Mouse (Mus musculus) forebrain, embryonic 16.5 days (tissue): ENCODE measurements around the gene Gm6525. TPM values are rescaled to one million over a fixed set of nuclear protein-coding genes. Genes with fewer than 3 reads are reported as not detected.

Experiments used
- ATAC-seq: fragments of 200-750 bp; cut with Nextera tagmentation; 2 replicates; pipeline ENCODE4 v1.8.0; 2017; ENCODE audit warnings: mild to moderate bottlenecking, moderate library complexity
- H3K27ac ChIP-seq: fragments of 300-500 bp; sonication (generic); 2 replicates; pipeline ENCODE4 v1.5.1; 2014; ENCODE audit warnings: low read length, control low read depth
- H3K27me3 ChIP-seq: fragments of 300-500 bp; sonication (generic); replicated peaks from 2 replicates; pipeline ENCODE4 v1.6.1; 2014; ENCODE audit warnings: low read length; ENCODE audit not compliant: control insufficient read depth, insufficient read depth
- H3K36me3 ChIP-seq: fragments of 300-500 bp; sonication (generic); 2 replicates; pipeline ENCODE4 v1.6.1; 2014; ENCODE audit not compliant: control insufficient read depth, insufficient read depth
- H3K4me1 ChIP-seq: fragments of 300-500 bp; sonication (generic); replicated peaks from 2 replicates; pipeline ENCODE4 v1.6.1; 2014; ENCODE audit warnings: low read length; ENCODE audit not compliant: control insufficient read depth, insufficient read depth
- H3K4me2 ChIP-seq: fragments of 300-500 bp; sonication (generic); 2 replicates; pipeline ENCODE4 v1.6.1; 2014; ENCODE audit warnings: mild to moderate bottlenecking, low read length, control low read depth
- H3K4me3 ChIP-seq: fragments of 300-500 bp; sonication (generic); replicated peaks from 2 replicates; pipeline ENCODE4 v1.5.1; 2014; ENCODE audit warnings: mild to moderate bottlenecking, low read length, control low read depth
- H3K9ac ChIP-seq: fragments of 300-500 bp; sonication (generic); replicated peaks from 2 replicates; pipeline ENCODE4 v1.6.1; 2014; ENCODE audit warnings: low read depth, low read length, control low read depth
- H3K9me3 ChIP-seq: fragments of 300-500 bp; sonication (generic); 2 replicates; pipeline ENCODE4 v1.6.1; 2016; ENCODE audit warnings: low read length; ENCODE audit not compliant: control insufficient read depth
- WGBS: fragments of 180-500 bp; shearing (Covaris S2); extraction: QIAGEN DNeasy Blood & Tissue Kit; methylation state at CpG from one replicate; pipeline ENCODE4 v1.1.7; 2014; 5-methylcytosine and 5-hydroxymethylcytosine counted together
- polyA plus RNA-seq: library from polyadenylated mRNA; unstranded; fragments of >200 nt; fragmentation: Nextera tagmentation; extraction: Ambion mirVana; gene quantifications from 2 replicates; pipeline ENCODE4 v1.2.1, GENCODE M21; 2015

Gene Gm6525
- polyA plus RNA-seq = 3.0 and 3.1 TPM in 2 replicates

- no peak for ATAC-seq
- 65% methylated on average over 11 of the region's 11 CpGs for WGBS
Observed at GRCm38 (mm10) chr3:84173581-84174154, at the start of gene Gm6525. Gene Gm6525, plus strand, starts transcription at chr3:84174104.

DNA sequence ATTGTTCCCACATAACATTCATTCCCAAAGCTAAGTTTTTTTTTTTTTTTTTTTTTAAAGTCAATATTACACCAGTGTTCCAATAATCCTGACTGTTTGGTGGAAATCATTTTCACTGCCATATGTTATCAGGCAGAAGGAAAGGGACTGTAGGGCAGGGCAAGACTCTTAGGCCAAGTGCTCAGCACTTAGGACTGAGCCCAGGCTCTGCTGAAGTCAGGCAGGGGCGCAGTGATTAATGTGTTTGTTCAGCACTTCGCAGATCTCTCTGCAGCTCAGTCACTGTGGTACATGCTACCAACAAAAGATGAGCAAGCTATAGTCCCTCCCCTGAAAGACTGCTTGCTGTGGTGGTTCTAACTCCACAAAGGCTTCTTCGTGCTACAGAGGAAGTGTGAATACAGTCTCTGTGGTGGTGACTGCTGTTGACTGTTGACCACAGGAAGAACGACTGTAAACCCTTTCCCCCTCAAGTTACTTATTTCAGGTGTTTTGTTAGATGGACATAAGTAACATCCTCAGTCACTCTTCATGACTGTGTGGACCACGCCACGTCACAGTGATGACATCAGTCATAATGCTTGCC, 48.1 kb upstream of the Gm6525 start:
- H3K9ac ChIP-seq = no peak overlapping the region
- no peaks in the 10 kb centered on the region for H3K9me3 ChIP-seq
- H3K4me3 ChIP-seq = no peak overlapping the region
- no peaks in the 10 kb centered on the region for H3K36me3 ChIP-seq
- no peak for ATAC-seq
- H3K27me3 ChIP-seq = no peaks in the 10 kb centered on the region
- no peak overlapping the region for H3K27ac ChIP-seq
- H3K4me2 ChIP-seq = no peak overlapping the region
- 70% methylated on average over 6 of the region's 6 CpGs for WGBS
- H3K4me1 ChIP-seq = no peaks in the 10 kb centered on the region

More at GRCm38 (mm10) chr3:84173581-84174154, at the start of gene Gm6525:
- Histone ChIP-seq H3K9me3 (no peaks in the 10 kb centered on the region), H3K36me3 (peaks cover 23% of the 10 kb centered on the region), H3K27me3 (no peaks in the 10 kb centered on the region), H3K4me1 (peaks cover 16% of the 10 kb centered on the region), H3K4me2 (no peak within 1 kb of the TSS), H3K9ac (no peak within 1 kb of the TSS), H3K27ac (no peak within 1 kb of the TSS), H3K4me3 (no peak within 1 kb of the TSS)

DNA sequence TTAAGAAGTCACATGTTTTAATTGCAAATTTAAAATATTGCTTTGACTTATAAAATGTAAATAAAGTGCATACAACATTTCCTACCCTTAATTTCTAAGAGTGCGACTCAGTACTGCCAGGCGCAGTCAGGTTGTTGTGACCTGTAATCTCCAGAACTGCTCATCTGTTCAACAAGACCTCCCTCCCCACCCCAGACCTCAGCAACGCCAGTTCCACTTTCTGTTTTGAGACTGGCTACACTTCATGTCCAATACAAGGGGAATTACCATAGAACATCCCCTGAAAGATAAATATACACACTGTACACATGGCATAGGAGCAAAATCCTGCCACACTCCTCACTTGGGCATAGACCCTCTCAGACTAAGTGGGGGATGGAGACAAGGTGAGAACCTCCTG, 47.2 kb upstream of the Gm6525 start:
- no peak overlapping the region for H3K4me3 ChIP-seq
- no peaks in the 10 kb centered on the region for H3K27me3 ChIP-seq
- H3K9ac ChIP-seq = no peak overlapping the region
- H3K27ac ChIP-seq = no peak overlapping the region
- 87% methylated on average over 3 of the region's 3 CpGs for WGBS
- H3K4me1 ChIP-seq = no peaks in the 10 kb centered on the region
- no peaks in the 10 kb centered on the region for H3K36me3 ChIP-seq
- no peaks in the 10 kb centered on the region for H3K9me3 ChIP-seq
- no peak overlapping the region for H3K4me2 ChIP-seq
- ATAC-seq = no peak

DNA sequence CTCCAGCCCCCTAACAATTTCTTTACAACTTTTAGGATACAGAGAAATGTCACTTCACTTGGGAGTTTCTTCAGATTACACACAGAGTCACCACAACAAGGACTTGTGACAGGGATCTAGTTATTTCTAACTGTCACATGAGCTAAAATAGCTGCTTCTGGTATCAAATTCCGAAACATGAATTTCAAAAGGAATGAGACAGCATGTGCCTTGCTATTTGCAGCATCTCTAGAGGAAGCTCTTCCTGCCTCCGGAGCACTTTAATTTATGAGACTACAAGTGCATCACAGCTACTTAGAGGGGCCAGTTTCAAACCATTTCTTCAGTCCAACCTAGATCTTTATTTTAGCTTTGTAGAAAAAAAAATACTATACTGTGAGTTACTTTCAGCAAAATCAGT, 46.5 kb upstream of the Gm6525 start:
- Histone ChIP-seq H3K36me3 (no peaks in the 10 kb centered on the region), H3K27me3 (no peaks in the 10 kb centered on the region), H3K9ac (no peak overlapping the region), H3K4me1 (no peaks in the 10 kb centered on the region), H3K4me2 (no peak overlapping the region), H3K9me3 (no peaks in the 10 kb centered on the region), H3K4me3 (no peak overlapping the region), H3K27ac (no peak overlapping the region)
- 85% methylated on average over 2 of the region's 2 CpGs for WGBS
- ATAC-seq = no peak

DNA sequence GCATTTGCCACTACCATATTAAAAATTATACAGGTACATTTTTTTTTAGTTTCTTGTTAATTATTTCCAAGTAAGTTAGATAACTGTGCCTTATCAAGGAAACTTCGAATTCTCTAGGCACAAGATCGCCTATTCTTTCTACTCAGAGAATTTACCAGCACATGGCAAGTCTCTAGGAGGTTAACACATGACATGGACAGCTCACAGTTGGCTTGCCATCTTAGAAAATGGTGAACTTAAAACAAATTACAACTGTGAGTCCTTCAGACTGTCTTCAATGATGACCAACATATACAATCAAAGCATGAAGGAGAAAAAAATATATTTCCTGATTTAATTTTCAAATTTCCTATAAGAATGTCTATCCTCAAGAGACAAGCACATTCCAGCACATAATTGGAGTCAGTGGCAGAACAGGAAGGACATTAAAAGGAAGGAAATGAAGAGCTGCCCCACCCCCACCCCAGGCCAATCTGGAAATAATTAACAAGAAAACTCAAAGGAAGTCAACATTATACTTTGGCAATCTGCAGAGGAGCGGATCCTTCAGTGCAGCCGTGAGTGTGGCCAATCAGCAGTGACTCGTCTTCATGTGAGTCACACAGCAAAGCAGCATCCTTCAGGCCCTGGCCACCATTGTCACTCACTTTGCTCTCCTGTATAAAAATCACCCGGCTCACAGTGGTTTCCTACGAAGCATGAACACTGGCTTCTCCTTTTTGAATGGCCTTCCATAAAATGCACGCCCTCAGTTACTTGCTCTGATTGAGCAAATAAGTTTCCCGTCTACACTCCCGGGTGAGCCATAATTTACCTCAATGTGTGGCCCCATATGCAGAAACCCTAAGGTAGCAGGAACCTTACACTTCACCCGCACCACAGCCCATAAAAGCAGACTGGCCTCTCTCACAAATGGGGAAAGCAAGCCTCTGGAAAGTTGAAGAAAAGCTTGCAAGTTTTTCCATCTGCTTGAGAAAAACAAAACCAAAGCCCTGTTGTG, 44.7 kb upstream of the Gm6525 start:
- WGBS = 79% methylated on average over 11 of the region's 11 CpGs
- H3K4me1 ChIP-seq = no peaks in the 10 kb centered on the region
- no peak overlapping the region for H3K4me2 ChIP-seq
- no peaks in the 10 kb centered on the region for H3K27me3 ChIP-seq
- no peak overlapping the region for H3K27ac ChIP-seq
- no peak overlapping the region for H3K4me3 ChIP-seq
- no peaks in the 10 kb centered on the region for H3K9me3 ChIP-seq
- ATAC-seq = no peak
- H3K9ac ChIP-seq = no peak overlapping the region
- no peaks in the 10 kb centered on the region for H3K36me3 ChIP-seq

DNA sequence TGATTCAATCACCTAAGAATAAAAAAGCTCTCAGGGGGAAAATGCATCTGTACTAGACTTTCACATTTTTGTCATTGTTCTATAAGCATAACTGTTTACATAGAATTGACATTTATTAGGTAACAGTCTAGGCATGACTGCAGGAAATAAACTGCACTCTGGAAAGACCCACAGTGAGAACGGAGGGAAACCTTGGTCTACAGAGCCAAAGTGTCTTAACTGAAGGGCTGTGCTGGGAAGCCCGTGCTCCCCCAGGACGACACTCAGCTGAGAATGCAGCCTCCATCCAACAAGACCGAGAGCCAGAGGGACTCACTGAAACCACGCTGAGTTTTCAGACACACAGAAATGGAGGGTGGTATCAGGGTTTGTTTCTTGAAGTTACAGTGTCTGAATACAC, 43.1 kb upstream of the Gm6525 start:
- 73% methylated on average over 5 of the region's 5 CpGs for WGBS
- H3K4me2 ChIP-seq = no peak overlapping the region

DNA sequence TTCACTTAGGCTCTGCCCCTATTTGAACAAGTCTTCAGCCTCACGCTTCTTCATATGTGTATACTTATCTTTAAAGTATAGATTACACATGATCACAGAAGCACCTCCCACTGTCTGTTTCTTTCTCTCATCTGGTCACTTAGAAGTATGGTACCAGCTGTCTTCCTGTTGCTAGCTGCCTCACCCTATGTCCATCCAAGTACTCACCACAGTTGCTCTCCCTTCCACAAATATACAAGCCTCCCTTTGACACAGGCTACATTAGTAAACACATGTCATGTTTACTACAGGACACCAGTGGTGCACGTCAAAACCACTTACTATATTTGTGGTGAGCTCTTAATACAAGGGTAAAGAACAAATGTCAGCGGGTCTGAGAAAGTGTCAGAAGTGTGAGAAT, 42.5 kb upstream of the Gm6525 start:
- ATAC-seq = no peak

More for the DNA sequence above, 43.1 kb upstream of the Gm6525 start:
- H3K9ac ChIP-seq = no peak overlapping the region
- no peaks in the 10 kb centered on the region for H3K36me3 ChIP-seq
- no peak overlapping the region for H3K4me3 ChIP-seq
- H3K4me1 ChIP-seq = no peaks in the 10 kb centered on the region
- H3K27ac ChIP-seq = no peak overlapping the region
- H3K9me3 ChIP-seq = no peaks in the 10 kb centered on the region
- ATAC-seq = no peak
- no peaks in the 10 kb centered on the region for H3K27me3 ChIP-seq

DNA sequence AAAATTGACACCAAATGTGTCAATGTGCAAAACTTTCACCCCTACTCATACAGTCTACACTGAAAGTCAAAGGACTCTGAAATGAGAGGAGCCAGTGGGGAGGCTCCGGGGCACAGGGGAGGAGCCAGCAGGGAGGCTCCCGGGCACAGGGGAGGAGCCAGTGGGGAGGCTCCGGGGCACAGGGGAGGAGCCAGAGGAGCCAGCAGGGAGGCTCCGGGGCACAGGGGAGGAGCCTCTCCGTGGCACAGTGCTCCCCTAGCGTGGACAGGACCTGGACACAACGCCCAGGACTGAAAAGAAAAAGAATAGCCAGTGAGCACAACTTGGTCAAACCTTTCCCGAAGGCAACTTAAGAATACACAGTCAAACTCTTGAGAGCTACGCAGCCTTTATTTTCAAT, 38.5 kb upstream of the Gm6525 start:
- Histone ChIP-seq H3K4me3 (no peak overlapping the region), H3K27me3 (no peaks in the 10 kb centered on the region), H3K36me3 (no peaks in the 10 kb centered on the region), H3K4me2 (no peak overlapping the region), H3K27ac (no peak overlapping the region), H3K4me1 (no peaks in the 10 kb centered on the region), H3K9me3 (no peaks in the 10 kb centered on the region), H3K9ac (no peak overlapping the region)
- 27% methylated on average over 9 of the region's 9 CpGs for WGBS
- no peak for ATAC-seq

More for the DNA sequence above, 42.5 kb upstream of the Gm6525 start:
- H3K36me3 ChIP-seq = no peaks in the 10 kb centered on the region
- H3K27ac ChIP-seq = no peak overlapping the region
- no peaks in the 10 kb centered on the region for H3K9me3 ChIP-seq
- no peak overlapping the region for H3K9ac ChIP-seq
- no peak overlapping the region for H3K4me2 ChIP-seq
- WGBS = 95% methylated on average over 3 of the region's 3 CpGs
- H3K4me1 ChIP-seq = no peaks in the 10 kb centered on the region
- H3K4me3 ChIP-seq = no peak overlapping the region
- H3K27me3 ChIP-seq = no peaks in the 10 kb centered on the region

GRCm38 (mm10) chr3:84135933-84136332, 38.0 kb upstream of the Gm6525 start:
- H3K36me3 ChIP-seq = no peaks in the 10 kb centered on the region
- H3K27me3 ChIP-seq = no peaks in the 10 kb centered on the region
- no peak overlapping the region for H3K4me2 ChIP-seq
- WGBS = 75% methylated on average over 6 of the region's 6 CpGs
- H3K4me3 ChIP-seq = no peak overlapping the region
- H3K27ac ChIP-seq = no peak overlapping the region
- H3K4me1 ChIP-seq = no peaks in the 10 kb centered on the region
- H3K9ac ChIP-seq = no peak overlapping the region
- ATAC-seq = no peak
- H3K9me3 ChIP-seq = no peaks in the 10 kb centered on the region
